Mouse (Mus musculus): Measurements from ENCODE around the gene H2afv.
A peak's percentile ranks its signal among the peaks of the same experiment; 100 is the strongest.

Gene H2afv

DNA sequence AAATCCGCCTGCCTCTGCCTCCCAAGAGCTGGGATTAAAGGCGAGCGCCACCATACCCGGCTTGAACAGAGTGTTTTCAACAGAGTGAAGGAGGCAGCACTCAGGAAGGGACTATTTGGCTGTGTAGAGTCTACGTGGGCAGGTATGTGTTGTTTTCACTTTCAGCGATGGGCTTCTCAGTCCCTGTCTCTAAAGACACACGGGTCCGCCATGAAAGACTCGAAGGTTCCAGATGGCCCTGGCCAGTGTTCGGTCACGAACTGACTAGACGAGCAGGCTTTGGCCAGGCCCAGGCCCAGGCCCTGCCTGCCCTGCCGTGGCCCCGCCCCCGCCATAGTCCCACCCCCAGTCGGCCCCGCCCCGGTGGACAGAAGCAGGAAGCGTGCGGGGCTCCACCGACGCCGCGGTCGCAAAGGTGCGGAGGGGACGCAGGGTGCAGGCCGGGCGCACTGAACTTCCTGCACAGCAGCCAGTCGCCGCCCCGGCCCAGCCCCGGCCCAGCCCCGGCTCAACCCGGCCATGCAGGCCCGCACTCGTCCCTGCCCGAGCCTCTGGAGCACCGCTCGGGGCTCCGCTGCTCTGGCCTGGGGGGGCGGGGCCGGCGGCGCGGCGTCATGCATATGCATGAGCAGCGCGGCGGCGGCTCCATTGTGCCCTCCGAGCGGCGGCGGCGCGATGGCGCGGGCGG is 55.4 kb downstream of the H2afv start, which contains the start of gene Zmiz2:
Gene Zmiz2 (plus strand): TSS at position 349 of the 688 bp plus-strand sequence.
- peak; percentile 98 for DNase-seq

DNA sequence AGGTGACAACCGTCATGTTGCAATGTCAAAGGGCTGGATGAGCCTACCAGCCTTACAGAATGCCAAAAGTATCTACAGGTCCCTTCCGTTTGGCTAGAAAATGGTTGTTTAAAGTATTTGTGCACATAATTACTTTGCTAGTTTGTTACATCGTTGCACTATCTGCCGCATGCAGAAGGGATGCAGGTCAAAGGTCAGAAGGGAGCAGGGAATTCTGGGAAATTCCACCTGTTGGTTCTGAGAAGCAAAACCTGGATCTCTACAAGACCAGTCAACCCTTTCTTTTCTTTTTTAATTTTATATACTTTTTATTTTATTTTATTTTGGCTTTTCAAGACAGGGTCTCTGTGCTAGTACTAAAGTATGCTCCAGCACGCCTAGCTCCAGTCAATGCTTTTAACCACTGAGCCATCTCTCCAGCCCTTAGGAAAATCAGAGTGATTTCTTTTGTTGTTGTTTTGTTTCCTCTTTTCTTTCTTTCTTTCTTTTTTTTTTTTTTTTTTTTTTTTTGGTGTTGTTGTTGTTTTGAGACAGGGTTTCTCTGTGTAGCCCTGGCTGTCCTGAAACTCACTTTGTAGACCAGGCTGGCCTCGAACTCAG is 56.0 kb downstream of the H2afv start:
- DNase-seq, result no peak

- DNase-seq, result no peak
These were observed 63.3 kb downstream of the H2afv start for GRCm38 (mm10) chr11:6380916-6381315.

Measured in cerebellum, postnatal 25 days (tissue).